Mouse (Mus musculus) right cerebral cortex, postnatal 14 days (tissue): Measurements from ENCODE around the gene Ankrd13d.

ENCODE experiments used
- DNase-seq: peaks from one replicate; pipeline ENCODE4 v3.0.0; 2022

Ankrd13d gene

GRCm38 (mm10) chr19:4300852-4301734, 18.2 kb upstream of the Ankrd13d start:
- DNase-seq, result no peak

- DNase-seq, result no peak
Observed at GRCm38 (mm10) chr19:4300271-4300704, 17.4 kb upstream of the Ankrd13d start.

- DNase-seq, result peak; percentile 4
Observed at GRCm38 (mm10) chr19:4299574-4300270, 16.8 kb upstream of the Ankrd13d start.

- no peak for DNase-seq
Observed at GRCm38 (mm10) chr19:4299126-4299525, 16.2 kb upstream of the Ankrd13d start.

- DNase-seq, result peak; percentile 3
Observed at GRCm38 (mm10) chr19:4298322-4299121, 15.6 kb upstream of the Ankrd13d start.

GRCm38 (mm10) chr19:4297851-4298250, 14.9 kb upstream of the Ankrd13d start:
- peak; percentile 4 for DNase-seq

- peak; percentile 1 for DNase-seq
Observed at GRCm38 (mm10) chr19:4296611-4297010, 13.7 kb upstream of the Ankrd13d start.

GRCm38 (mm10) chr19:4295391-4295790, 12.5 kb upstream of the Ankrd13d start:
- no peak for DNase-seq

GRCm38 (mm10) chr19:4294381-4295097, 11.6 kb upstream of the Ankrd13d start:
- peak; percentile 23 for DNase-seq

GRCm38 (mm10) chr19:4291161-4291560, 8.2 kb upstream of the Ankrd13d start:
- peak; percentile 3 for DNase-seq

- peak; percentile 7 for DNase-seq
Observed at GRCm38 (mm10) chr19:4290749-4291148, 7.8 kb upstream of the Ankrd13d start.

GRCm38 (mm10) chr19:4283653-4284052, 716 bp upstream of the Ankrd13d start:
- peak; percentile 6 for DNase-seq

- DNase-seq, result peak; percentile 3
Observed at GRCm38 (mm10) chr19:4280425-4280824, 2.5 kb downstream of the Ankrd13d start.

- no peak for DNase-seq
Observed at GRCm38 (mm10) chr19:4279487-4279886, 3.5 kb downstream of the Ankrd13d start.

- no peak for DNase-seq
Observed at GRCm38 (mm10) chr19:4270972-4271371, 12.0 kb downstream of the Ankrd13d start.

GRCm38 (mm10) chr19:4270187-4270586, 12.8 kb downstream of the Ankrd13d start:
- DNase-seq, result no peak

GRCm38 (mm10) chr19:4268566-4269361, 14.2 kb downstream of the Ankrd13d start, which contains the start of gene Ssh3:
TSS of gene Ssh3 (minus strand) at chr19:4269180.
- DNase-seq, result peak; percentile 62

- no peak for DNase-seq
Observed at GRCm38 (mm10) chr19:4265956-4266355, 17.0 kb downstream of the Ankrd13d start.

- no peak for DNase-seq
Observed at GRCm38 (mm10) chr19:4264171-4264780, 18.7 kb downstream of the Ankrd13d start.

- DNase-seq, result peak; percentile 8
Observed at GRCm38 (mm10) chr19:4263702-4264101, 19.2 kb downstream of the Ankrd13d start.

- no peak for DNase-seq
Observed at GRCm38 (mm10) chr19:4262756-4263155, 20.2 kb downstream of the Ankrd13d start.
